ENCODE assay signal across 19 mouse cellular contexts in genomic region chr11:49879950-49880642, GRCm38 (mm10). TPM values are rescaled to one million over a fixed set of nuclear protein-coding genes. Genes with fewer than 3 reads are reported as not detected.
DNase-seq lines count a peak whose midpoint lies in the region; TF ChIP-seq lines count a peak whose summit lies in the region.
"Had no signal": no experiment of that assay in that cellular context is flagged by ENCODE, and none has a peak within 500 bp of the region (broad histone marks: within the 10 kb centered on the region; RNA-seq: fewer than 3 reads in every experiment).

No protein-coding gene starts in this region.

- intact Hi-C loops in gastrocnemius, postnatal 14 days (cut with DNase I; ENCODE audit: low total_unique reads): no loop called here
- intact Hi-C loops in gastrocnemius, adult 2 months (cut with DNase I): no loop called here

- no peak overlapping the region for H3K27ac ChIP-seq in gastrocnemius, adult 2 months
- H3K27ac ChIP-seq: heart, embryonic 13.5 days; hindbrain, embryonic 12.5 days; liver, embryonic 15.5 days; midbrain, embryonic 10.5 days; neural tube, embryonic 15.5 days had no signal

- no peak overlapping the region for H3K4me3 ChIP-seq in gastrocnemius, adult 2 months
- H3K4me3 ChIP-seq: heart, embryonic 13.5 days; hindbrain, embryonic 12.5 days; liver, embryonic 15.5 days; midbrain, embryonic 10.5 days; neural tube, embryonic 15.5 days had no signal

- no peak for TF ChIP-seq CTCF in gastrocnemius, adult 2 months (IDR thresholded peaks at IDR 0.05)

- peak; percentile 37 for DNase-seq in gastrocnemius, postnatal 14 days
- DNase-seq in gastrocnemius, adult 2 months: no peak
- DNase-seq in right cerebral cortex, adult 2 months (ENCODE audit: low spot score in 2 of 2): peak; percentile 41 to 43
- no peak for DNase-seq in right cerebral cortex, postnatal 25 days
- DNase-seq in lung, postnatal 10 days: peak; percentile 83
- peak; percentile 32 for DNase-seq in telencephalon, adult 2 months (ENCODE audit: low read depth, low spot score)
- DNase-seq in neural tube, embryonic 10.5 days (ENCODE audit: extremely low spot score, low spot score): no peak
- no peak for DNase-seq in c-Kit-positive CD71-positive TER-119-positive erythroid progenitor cells, embryonic 14.5 days (ENCODE audit: low spot score)
- DNase-seq: cerebellum, postnatal 36 days; forebrain, postnatal 0 days; kidney, adult 18-20 months; kidney, postnatal 4 days; layer of hippocampus, postnatal 36 days; thymus, adult 18-20 months had no signal

RNA-seq across cellular contexts. Expression of gene Rasgef1c, which starts 21.5 kb away (rescaled TPM):
- total RNA-seq in gastrocnemius, postnatal 14 days (2021): 1 to 10 TPM; 1.1 to 1.7 TPM
- under 1 TPM; 0.13 to 0.31 TPM for total RNA-seq in gastrocnemius, adult 2 months (2021)

RNA-seq across cellular contexts. Expression of gene Mapk9, which starts 33.5 kb away (rescaled TPM):
- 10 to 100 TPM; 40.6 to 43.9 TPM for total RNA-seq in gastrocnemius, postnatal 14 days (2021)
- 10 to 100 TPM; 47.4 to 54.4 TPM for total RNA-seq in gastrocnemius, adult 2 months (2021)

Comparison
In these comparisons a context has a peak if more than half of its experiments do, and no peak if none do; other contexts are left out.
1. DNase-seq: peak in gastrocnemius, postnatal 14 days (single experiment), right cerebral cortex, adult 2 months (2 of 2), lung, postnatal 10 days (single experiment) and telencephalon, adult 2 months (single experiment); none in gastrocnemius, adult 2 months (single experiment), right cerebral cortex, postnatal 25 days (single experiment), neural tube, embryonic 10.5 days (single experiment) and c-Kit-positive CD71-positive TER-119-positive erythroid progenitor cells, embryonic 14.5 days (single experiment).